Mouse (Mus musculus) lung, embryonic 14.5 days (tissue): ENCODE data around the gene N4bp1. TPM values are rescaled to one million over a fixed set of nuclear protein-coding genes. Genes with fewer than 3 reads are reported as not detected.

ENCODE experiments used
- ATAC-seq: fragments of 200-750 bp; cut with Nextera tagmentation; 2 replicates; pipeline ENCODE4 v1.8.0; 2017; ENCODE audit warnings: mild to moderate bottlenecking, moderate TSS enrichment, moderate library complexity; ENCODE audit not compliant: insufficient read depth
- DNase-seq: peaks from one replicate; pipeline ENCODE4 v3.0.0-alpha.2; 2015
- H3K27ac ChIP-seq: fragments of 300-500 bp; sonication (generic); 2 replicates; pipeline ENCODE4 v1.5.1; 2014; ENCODE audit warnings: low read depth, mild to moderate bottlenecking, moderate library complexity
- H3K27me3 ChIP-seq: fragments of 300-500 bp; sonication (generic); 2 replicates; pipeline ENCODE4 v1.6.1; 2014; ENCODE audit warnings: low read length, control low read depth; ENCODE audit not compliant: insufficient read depth
- H3K36me3 ChIP-seq: fragments of 300-500 bp; sonication (generic); 2 replicates; pipeline ENCODE4 v1.6.1; 2014; ENCODE audit warnings: control low read depth; ENCODE audit not compliant: insufficient read depth
- H3K4me1 ChIP-seq: fragments of 300-500 bp; sonication (generic); 2 replicates; pipeline ENCODE4 v1.6.1; 2014; ENCODE audit warnings: antibody characterized with exemption, control low read depth; ENCODE audit not compliant: insufficient read depth
- H3K4me2 ChIP-seq: fragments of 300-500 bp; sonication (generic); 2 replicates; pipeline ENCODE4 v1.6.1; 2014; ENCODE audit warnings: mild to moderate bottlenecking
- H3K4me3 ChIP-seq: fragments of 300-500 bp; sonication (generic); 2 replicates; pipeline ENCODE4 v1.5.1; 2014; ENCODE audit warnings: low read depth, low read length
- H3K9ac ChIP-seq: fragments of 300-500 bp; sonication (generic); 2 replicates; pipeline ENCODE4 v1.6.1; 2014
- H3K9me3 ChIP-seq: fragments of 300-500 bp; sonication (generic); 2 replicates; pipeline ENCODE4 v1.6.1; 2016; ENCODE audit warnings: low read depth, low read length, control low read depth
- CTCF ChIP-seq: IDR thresholded peaks from 2 replicates; pipeline ENCODE4 v1.5.1; 2016; ENCODE audit warnings: antibody characterized with exemption, low read depth
- WGBS: fragments of 180-500 bp; shearing (Covaris S2); extraction: QIAGEN DNeasy Blood & Tissue Kit; methylation state at CpG from one replicate; pipeline ENCODE4 v1.1.7; 2014; 5-methylcytosine and 5-hydroxymethylcytosine counted together
- polyA plus RNA-seq: library from polyadenylated mRNA; unstranded; fragments of >200 nt; fragmentation: Nextera tagmentation; extraction: Ambion mirVana; gene quantifications from 2 replicates; pipeline ENCODE4 v1.2.1, GENCODE M21; 2014

Gene N4bp1
- polyA plus RNA-seq, 1 experiment from 2014 or later: 11.5 TPM

DNA sequence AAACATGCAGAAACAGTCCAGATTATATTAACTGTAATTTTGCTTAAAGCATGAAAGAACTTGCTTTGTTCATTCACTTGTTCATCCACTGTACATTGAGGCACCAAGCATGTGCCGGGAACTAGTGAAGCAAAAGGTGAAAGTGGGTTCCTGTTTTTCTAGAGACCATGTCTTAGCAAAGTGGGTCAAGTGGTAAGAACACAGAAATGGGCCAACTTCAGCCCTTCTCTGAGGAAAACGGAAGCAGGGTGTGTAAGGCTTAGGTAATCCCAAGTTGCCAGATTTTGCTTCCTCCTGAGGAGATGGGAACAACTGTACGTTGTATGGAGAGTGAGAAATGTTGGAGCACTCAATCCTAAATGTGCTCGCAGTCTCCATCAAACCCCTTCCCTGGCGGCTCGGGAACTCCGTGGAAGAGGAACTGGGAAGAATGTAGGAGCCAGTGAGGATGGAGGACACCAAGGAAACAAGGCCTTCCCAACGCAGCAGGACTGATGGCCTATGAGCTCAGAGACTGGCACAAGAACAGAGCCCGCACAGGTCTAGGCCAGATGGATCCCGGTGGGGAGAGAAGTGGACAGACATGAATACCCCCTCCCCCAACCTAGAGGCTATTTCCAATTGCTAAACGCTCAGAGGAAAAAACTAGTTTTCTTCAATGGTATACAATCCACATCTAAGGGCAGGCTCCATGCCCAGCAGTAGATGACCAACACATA lies 12.8 kb downstream of the N4bp1 start:
- Histone ChIP-seq H3K36me3 (no peaks in the 10 kb centered on the region), H3K4me2 (no peak overlapping the region), H3K4me3 (no peak overlapping the region), H3K4me1 (peaks cover 3% of the 10 kb centered on the region; the same call in 1 of the 2 replicates), H3K9me3 (no peaks in the 10 kb centered on the region), H3K27ac (no peak overlapping the region), H3K9ac (no peak overlapping the region), H3K27me3 (no peaks in the 10 kb centered on the region)
- no peak for ATAC-seq
- WGBS: 91% methylated on average over 11 of the region's 11 CpGs
- TF ChIP-seq CTCF: no peak
- DNase-seq: no peak

DNA sequence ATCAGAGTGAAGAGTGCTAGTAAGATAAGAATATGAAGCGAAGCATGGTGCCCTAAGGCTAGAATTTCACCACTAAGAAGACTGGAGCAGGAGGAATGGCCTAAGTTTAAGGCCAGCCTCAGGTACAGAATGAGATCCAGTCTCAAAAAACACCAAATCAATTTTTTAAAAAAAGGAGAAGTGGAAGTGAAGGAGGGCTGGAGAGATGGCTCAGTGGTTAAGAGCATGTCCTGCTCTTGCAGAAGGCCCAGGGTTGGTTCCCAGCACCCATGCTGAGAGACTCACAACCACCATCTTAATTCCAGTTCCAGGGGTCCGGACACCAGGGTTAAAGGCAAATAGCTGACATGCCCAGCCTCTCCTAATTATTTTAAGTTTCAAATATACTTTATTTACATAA lies 13.6 kb downstream of the N4bp1 start:
- Histone ChIP-seq H3K4me2 (no peak overlapping the region), H3K27me3 (no peaks in the 10 kb centered on the region), H3K9me3 (no peaks in the 10 kb centered on the region), H3K4me1 (peaks cover 3% of the 10 kb centered on the region; the same call in 1 of the 2 replicates), H3K4me3 (no peak overlapping the region), H3K9ac (no peak overlapping the region), H3K36me3 (no peaks in the 10 kb centered on the region), H3K27ac (no peak overlapping the region)
- ATAC-seq (no peak), DNase-seq (no peak)
- no peak for TF ChIP-seq CTCF
- WGBS: 86% methylated on average over 2 of the region's 2 CpGs

DNA sequence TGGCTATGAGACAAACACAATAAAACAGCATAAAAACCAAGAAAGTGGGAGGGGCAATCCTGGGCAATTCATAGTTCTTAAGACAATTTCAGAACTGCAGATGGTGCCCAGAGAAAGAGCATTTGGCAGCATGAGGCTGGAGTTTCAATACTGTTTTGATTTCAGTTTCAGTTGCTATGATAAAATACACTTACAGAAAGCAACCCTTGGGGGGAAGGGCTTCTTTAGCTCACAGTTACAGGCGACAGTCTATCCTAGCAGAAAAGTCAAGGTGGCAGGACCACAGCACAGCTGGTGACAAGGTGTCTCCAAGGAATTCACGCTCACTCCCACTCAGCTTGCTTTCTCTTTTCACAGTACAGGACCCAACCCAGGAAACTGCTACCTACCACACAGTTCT lies 14.3 kb downstream of the N4bp1 start:
- H3K27ac ChIP-seq: no peak overlapping the region
- 59% methylated on average over 2 of the region's 2 CpGs for WGBS
- H3K4me2 ChIP-seq: no peak overlapping the region
- H3K27me3 ChIP-seq: no peaks in the 10 kb centered on the region
- DNase-seq (no peak), ATAC-seq (no peak)
- H3K9ac ChIP-seq: no peak overlapping the region
- no peaks in the 10 kb centered on the region for H3K36me3 ChIP-seq
- peaks cover 3% of the 10 kb centered on the region; the same call in 1 of the 2 replicates for H3K4me1 ChIP-seq
- TF ChIP-seq CTCF: no peak
- no peaks in the 10 kb centered on the region for H3K9me3 ChIP-seq
- H3K4me3 ChIP-seq: no peak overlapping the region

DNA sequence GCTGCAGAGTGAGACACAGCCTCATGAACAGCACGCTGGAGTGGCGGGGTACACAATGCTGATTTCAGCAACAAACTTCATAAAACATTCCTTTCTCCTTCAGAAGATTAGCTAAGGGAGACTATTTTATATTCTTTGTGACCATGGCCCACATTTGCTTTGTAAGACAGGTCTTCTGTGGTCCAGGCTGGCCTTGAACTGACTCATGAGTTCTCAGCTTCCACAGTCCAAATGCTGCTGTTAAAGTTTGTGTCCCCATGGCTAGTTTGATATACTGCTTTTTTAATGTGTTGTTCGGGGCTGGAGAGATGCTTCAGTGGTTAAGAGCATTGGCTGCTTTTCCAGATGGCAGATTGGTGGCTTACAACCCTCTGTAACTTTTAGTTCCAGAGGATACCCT lies 17.0 kb downstream of the N4bp1 start:
- no peak for ATAC-seq
- 78% methylated on average over 3 of the region's 3 CpGs for WGBS
- H3K4me1 ChIP-seq: no peaks in the 10 kb centered on the region

DNA sequence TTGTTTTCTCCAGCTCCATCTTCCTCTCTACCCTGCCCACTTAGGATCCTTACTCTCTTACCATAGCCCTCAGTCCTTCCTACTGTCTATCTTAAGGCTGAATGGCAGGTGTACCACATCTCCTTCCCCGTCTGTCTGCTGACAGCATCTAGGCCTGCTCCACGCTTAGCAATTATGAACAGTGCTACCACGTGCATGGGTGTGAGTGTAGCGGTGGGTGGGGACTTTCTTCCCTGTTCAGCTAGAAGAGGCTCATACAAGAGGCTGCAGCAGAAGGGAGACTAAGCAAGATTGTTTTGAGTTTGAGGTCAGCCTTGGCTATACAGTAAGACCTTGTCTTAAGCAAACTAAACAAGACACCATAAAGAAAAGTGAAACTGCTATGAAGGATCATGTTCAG lies 20.3 kb downstream of the N4bp1 start:
- TF ChIP-seq CTCF: no peak
- no peak for ATAC-seq
- DNase-seq: no peak
- H3K4me3 ChIP-seq: no peak overlapping the region
- peaks cover 20% of the 10 kb centered on the region for H3K36me3 ChIP-seq
- no peak overlapping the region for H3K9ac ChIP-seq
- no peaks in the 10 kb centered on the region for H3K4me1 ChIP-seq
- H3K4me2 ChIP-seq: no peak overlapping the region
- WGBS: 71% methylated on average over 4 of the region's 4 CpGs
- no peaks in the 10 kb centered on the region for H3K27me3 ChIP-seq
- no peaks in the 10 kb centered on the region for H3K9me3 ChIP-seq
- H3K27ac ChIP-seq: no peak overlapping the region

More for the DNA sequence above, 17.0 kb downstream of the N4bp1 start:
- Histone ChIP-seq H3K4me3 (no peak overlapping the region), H3K9ac (no peak overlapping the region), H3K36me3 (no peaks in the 10 kb centered on the region), H3K27me3 (no peaks in the 10 kb centered on the region), H3K9me3 (no peaks in the 10 kb centered on the region), H3K4me2 (no peak overlapping the region), H3K27ac (no peak overlapping the region)
- no peak for DNase-seq
- no peak for TF ChIP-seq CTCF

DNA sequence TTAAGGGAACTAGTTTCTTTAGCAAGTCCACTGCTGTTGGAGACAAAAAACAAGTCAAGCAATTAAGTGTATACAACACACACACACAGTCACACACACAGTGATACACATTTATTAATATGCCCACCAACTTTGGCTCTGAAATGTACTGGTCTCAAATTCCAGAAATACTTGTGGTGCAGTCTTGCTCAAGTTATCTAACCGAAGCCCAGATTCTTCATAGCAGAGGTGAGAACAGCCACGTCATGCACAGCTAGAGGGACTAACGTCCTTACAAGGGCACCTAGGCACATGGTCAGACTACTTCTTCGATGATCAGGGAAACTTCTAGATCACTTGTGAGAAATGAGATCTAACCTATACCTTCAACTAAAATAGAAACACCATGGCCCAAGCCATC lies 22.2 kb downstream of the N4bp1 start:
- Histone ChIP-seq H3K36me3 (peaks cover 28% of the 10 kb centered on the region), H3K4me3 (no peak overlapping the region), H3K27me3 (no peaks in the 10 kb centered on the region), H3K4me1 (no peaks in the 10 kb centered on the region), H3K4me2 (no peak overlapping the region), H3K9me3 (no peaks in the 10 kb centered on the region), H3K27ac (no peak overlapping the region), H3K9ac (no peak overlapping the region)
- ATAC-seq: no peak
- no peak for DNase-seq
- no peak for TF ChIP-seq CTCF
- 65% methylated on average over 4 of the region's 4 CpGs for WGBS

DNA sequence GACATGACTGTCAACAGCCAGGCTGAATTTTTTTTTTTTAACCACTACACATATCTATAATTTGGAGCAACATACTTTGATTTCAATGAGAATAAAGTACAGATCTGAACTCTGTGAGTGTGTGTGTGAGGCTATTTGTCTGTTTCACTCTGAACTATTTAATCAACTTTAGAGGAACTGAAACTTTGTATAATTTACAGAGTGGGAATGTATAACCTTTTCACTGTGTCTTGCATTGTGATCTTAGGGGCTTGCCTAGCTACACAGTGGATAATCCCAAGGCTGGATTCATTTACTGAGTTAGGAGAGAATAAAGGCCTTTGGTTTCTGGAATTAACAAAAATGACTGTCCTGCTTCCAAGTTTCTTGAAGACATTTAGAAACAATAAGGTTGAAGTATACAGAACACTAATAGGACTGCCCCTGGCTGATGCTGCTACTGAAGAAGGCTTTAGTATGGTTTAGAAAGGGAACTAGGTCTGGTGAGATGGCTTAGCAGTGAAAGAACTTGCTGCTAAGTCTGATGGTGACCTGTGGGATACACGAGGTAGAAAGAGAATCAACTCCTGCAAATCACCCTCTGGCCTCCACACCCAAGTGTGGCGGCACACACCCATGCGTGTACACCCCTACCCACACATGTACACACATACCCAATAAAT lies 22.8 kb downstream of the N4bp1 start:
- Histone ChIP-seq H3K27ac (no peak overlapping the region), H3K9ac (no peak overlapping the region), H3K4me2 (no peak overlapping the region), H3K4me1 (no peaks in the 10 kb centered on the region), H3K27me3 (no peaks in the 10 kb centered on the region), H3K36me3 (peaks cover 34% of the 10 kb centered on the region), H3K4me3 (no peak overlapping the region), H3K9me3 (no peaks in the 10 kb centered on the region)
- TF ChIP-seq CTCF: no peak
- ATAC-seq (no peak), DNase-seq (no peak)
- WGBS: 76% methylated on average over 3 of the region's 3 CpGs
